Mouse (Mus musculus) kidney, postnatal 25 days (tissue): ENCODE measurements around the gene Mchr1.

ENCODE experiments used
- DNase-seq, 2 experiments: peaks; one replicate each; pipeline ENCODE4 v3.0.0; 2021; ENCODE audit warnings: mixed read lengths in 2 of 2

Gene Mchr1

GRCm38 (mm10) chr15:81277928-81278327 lies 42.6 kb downstream of the Mchr1 start:
- peak; percentile 26 to 50 for DNase-seq

GRCm38 (mm10) chr15:81278699-81279098 lies 43.4 kb downstream of the Mchr1 start:
- DNase-seq: no peak

- DNase-seq: peak in 1 of 2 experiments; percentile 13
These were observed 48.9 kb downstream of the Mchr1 start for GRCm38 (mm10) chr15:81284121-81284734.
